Mouse (Mus musculus): ENCODE measurements around the gene Epo.
A peak's percentile ranks its signal among the peaks of the same experiment; 100 is the strongest.

Epo gene

DNA sequence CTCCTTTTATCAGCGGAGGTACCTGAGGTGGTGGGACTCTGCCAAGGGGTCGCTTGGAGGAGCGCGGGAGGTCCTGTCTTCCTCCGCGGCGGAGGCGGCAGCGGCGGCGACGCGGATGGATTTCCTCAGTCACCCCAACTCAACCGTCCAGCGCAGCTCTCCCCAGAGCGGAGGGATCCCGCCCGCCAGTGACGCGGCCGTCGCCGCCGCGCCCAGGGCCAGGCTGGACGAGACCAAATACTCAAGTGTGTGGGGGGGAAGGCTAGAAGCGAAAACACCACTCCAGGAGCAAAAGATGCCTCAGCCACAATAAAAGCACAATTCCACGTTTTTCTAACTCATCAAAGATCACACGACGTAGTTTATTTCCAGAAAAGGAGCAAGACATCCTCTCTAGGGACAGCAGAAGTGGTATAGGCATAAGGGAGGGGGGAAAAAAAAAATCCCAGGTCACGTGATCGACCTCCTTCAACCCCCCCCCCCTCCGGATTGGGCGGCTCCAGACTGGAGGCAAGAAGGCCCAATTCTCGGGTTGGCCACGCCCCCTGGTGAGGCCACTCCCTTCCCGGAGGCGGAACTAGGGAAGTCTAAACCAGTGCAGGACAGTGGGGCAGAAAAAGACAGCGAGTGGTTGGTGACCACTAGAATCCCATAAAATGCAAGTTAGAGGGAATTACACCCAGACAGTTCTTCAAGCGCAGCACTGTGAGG, at the start of gene Epo, which contains the start of gene Gnb2:
TSS of gene Epo (minus strand) at position 126 of the 711 bp plus-strand sequence.
TSS of gene Gnb2 (minus strand) at position 394 of the 711 bp plus-strand sequence.
- DNase-seq (ENCODE audit: low read depth, low spot score): peak; percentile 98

GRCm38 (mm10) chr5:137582702-137583101, 49.7 kb upstream of the Epo start:
- no peak for DNase-seq (ENCODE audit: low read depth, low spot score)

DNA sequence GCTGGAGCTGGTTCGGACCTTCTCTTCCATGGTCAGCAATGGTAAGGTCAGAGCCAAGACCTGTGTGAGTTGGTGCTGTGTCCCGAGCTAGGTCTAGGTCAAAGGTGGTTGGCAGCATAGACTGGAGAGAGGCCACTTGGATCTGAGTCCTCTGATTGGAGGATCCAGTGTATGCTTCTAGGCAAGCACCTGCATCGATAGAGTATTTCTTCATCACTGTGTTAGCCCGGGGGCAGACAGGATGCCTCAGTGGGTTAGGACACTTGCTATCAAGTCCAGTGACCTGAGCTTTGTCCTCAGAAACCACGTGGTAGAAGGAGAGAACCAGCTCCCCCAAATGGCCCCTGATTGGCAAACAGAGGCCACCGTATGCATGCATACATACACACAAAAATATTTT, 47.2 kb upstream of the Epo start:
- DNase-seq (ENCODE audit: low read depth, low spot score): no peak

- DNase-seq (ENCODE audit: low read depth, low spot score): no peak
Observed at GRCm38 (mm10) chr5:137574470-137574901, 41.4 kb upstream of the Epo start.

DNA sequence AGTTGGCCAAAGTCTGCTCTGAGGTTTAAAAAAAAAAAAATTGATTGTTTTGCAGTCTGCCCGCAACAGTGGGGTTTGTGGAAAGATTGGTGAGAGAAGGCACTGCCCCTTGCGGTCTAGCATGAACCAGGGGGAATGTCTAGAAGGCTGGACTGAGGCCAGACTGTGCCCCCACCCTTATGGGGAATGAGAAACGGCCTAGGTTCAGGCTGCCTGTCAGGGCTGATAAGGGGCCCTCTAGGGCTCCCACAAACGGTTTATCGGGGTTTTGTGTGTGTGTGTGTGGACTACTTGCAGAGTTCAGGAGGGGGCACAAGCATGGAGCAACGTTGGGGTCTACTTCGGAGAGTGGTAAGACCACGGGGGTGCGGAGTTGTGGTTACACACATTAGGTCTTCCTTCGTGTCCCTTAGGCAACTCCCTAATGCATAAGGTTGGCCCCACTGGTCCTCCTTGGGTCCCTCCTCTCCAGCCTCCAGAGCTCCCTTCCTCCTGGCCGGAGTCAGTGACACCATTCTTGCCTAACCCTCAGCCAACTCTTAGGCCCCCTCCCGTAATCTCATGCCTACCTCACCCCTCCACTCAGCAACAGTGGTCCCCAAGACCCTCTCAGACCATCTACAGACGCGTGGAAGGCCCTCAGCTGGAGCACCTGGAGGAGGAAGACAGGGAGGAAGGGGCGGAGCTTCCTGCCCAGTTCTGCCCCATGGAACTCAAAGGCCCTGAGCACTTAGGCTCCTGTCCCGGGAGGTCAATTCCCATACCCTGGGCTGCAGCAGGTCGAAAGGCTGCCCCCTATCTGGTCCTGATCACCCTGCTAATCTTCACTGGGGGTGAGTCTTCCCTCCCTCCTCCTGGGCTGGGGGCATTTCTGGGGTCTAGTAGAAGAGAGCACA, 37.9 kb upstream of the Epo start:
- no peak for DNase-seq (ENCODE audit: low read depth, low spot score)

GRCm38 (mm10) chr5:137570181-137570580, 37.1 kb upstream of the Epo start:
- no peak for DNase-seq (ENCODE audit: low read depth, low spot score)

GRCm38 (mm10) chr5:137569665-137570064, 36.6 kb upstream of the Epo start, which contains the start of gene Tfr2:
Gene Tfr2, plus strand, starts transcription at chr5:137569840.
- no peak for DNase-seq (ENCODE audit: low read depth, low spot score)

- no peak for DNase-seq (ENCODE audit: low read depth, low spot score)
Observed at GRCm38 (mm10) chr5:137569031-137569430, 36.0 kb upstream of the Epo start.

DNA sequence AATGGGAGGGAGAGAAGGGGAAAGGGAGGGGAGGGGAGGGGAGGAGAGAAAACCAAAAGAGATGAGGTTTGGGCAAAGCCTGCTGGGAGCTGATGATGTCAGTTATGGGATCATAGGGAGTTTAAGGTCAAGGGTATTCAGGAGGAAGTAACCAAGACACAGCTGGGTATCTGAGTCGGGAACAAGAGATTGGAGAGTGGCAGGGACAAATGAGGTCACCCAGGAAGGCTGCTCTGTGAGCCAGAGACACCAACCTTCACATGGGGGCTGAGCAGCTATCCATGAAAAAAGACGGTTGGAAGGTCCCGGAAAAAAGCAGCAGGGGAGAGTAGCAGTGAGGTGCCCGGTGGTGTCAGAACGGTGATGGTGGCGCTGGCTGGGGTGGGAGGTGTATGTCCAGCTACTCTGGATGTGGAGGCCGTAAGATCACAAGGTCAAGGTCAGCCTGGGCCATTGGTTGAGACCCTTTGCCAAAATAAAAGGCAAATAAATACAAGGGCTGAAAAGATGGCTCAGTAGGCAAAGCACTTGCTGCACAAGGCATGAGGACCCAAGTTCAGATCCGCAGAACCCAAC, 35.3 kb upstream of the Epo start:
- DNase-seq (ENCODE audit: low read depth, low spot score): no peak

DNA sequence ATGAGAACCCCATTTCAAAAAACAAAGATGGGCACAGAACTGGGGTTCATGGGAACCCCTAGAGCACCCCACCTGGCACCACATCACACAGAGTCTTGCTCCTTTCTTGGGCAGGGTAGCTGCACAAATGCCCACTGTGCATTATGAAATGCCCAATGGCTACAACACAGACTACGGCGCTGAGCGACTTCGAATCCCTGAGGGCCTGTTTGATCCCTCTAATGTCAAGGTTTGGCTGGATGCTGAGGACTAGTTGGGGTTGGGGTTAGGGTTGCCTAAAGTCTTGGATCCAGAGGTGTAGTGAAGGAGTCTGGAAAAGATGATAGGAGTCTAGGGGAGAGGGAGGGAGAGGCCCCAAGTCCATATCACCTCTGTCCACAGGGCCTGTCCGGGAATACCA, 33.4 kb upstream of the Epo start:
- DNase-seq (ENCODE audit: low read depth, low spot score): no peak

- no peak for DNase-seq (ENCODE audit: low read depth, low spot score)
Observed at GRCm38 (mm10) chr5:137565744-137566143, 32.7 kb upstream of the Epo start.

DNA sequence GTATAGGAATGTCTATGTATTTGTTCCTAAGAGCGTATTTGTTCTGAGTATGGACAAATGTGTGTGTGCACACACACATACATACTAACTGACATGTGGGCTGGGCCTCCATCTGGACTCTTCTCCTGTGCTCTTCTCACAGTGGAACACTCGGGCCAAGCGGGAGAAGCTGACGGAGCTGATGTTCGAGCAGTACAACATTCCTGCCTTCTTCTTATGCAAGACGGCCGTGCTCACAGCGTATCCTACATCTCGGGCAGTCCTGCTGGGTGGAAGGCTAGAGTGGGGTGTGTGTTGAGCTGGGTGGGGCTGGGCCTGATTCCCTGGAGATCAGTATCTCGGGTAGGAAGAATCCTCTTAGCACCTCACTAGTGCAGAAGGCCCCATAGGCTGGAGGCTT, 29.9 kb upstream of the Epo start:
- DNase-seq (ENCODE audit: low read depth, low spot score): no peak

DNA sequence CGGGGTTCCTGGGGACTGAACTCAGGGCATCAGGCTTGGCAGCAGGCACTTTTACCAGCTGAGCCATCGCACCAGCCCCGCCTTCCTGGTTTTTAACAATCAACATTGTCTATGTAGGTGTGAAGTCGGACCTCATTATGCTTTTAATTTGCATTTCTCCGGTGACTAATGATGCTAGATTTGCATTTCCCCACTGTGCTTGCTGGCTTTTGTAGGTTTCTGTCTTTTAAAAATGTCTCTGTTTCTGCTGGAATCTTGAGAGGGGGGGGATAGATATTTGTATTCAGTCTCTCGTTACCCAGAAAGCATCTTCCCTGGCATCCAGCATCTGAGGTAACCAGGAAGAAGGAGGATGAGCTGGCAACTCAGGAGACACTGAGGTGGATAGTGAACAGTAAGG, 28.5 kb upstream of the Epo start:
- no peak for DNase-seq (ENCODE audit: low read depth, low spot score)

DNA sequence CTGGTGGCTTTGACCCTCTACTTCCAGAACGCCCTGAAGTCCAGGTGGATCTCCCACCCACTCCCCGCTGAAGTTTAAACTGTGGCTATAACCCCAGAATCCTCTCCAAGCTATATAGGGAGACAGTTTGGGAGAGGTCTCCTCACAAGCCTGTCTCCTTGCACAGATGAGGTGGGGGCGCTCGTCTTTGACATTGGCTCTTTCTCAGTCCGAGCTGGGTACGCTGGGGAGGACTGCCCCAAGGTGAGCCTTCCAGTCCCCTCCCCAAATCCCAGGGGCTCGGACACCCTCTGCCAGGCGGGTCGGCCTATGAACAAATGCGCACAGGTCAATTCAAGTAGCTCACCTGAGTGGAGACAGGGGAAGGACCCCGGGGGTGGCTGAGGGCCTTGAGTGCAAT, 20.9 kb upstream of the Epo start:
- no peak for DNase-seq (ENCODE audit: low read depth, low spot score)

DNA sequence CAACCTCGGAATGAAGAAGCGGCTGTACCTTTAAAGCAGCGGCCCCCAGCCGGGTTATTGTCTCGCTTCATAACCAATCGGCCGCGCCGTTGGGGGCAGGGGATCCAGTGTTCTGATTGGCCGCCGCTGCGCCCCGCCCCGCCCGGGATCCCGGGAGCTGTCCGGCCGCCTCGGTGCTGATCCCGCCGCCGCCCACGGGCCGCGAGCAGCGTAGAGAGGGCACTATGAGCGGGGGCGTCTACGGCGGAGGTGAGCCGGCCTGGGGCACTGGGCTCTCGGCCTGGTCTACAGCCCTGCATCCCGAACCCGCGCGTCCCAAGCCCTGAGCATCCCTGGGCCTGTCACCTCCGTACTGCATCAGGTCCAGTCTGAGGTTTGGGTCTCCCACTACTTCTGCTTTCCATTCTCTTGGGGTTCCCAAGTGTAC, 20.4 kb upstream of the Epo start, which contains the start of gene Actl6b:
TSS of gene Actl6b (plus strand) at position 107 of the 427 bp plus-strand sequence.
- peak; percentile 48 for DNase-seq (ENCODE audit: low read depth, low spot score)

DNA sequence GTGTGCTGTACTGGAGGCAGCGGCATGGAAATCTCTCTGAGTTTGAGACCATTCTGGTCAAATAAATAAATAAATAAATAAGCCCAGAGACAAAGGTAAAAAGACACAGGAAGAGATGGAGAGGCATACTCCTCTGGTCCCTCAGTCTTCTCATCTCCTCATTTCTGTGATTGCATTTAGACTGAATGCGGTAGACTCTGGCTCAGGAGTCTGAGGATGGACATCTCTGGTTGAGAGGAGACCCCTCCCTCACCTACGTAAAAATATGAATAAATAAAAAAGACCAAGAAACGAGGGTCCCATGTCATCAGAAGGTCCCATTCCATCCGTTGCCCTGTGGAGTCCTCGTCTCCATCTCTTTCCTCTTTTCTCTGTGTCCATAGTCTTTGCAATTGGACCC, 20.0 kb upstream of the Epo start:
- DNase-seq (ENCODE audit: low read depth, low spot score): no peak

- DNase-seq (ENCODE audit: low read depth, low spot score): no peak
Observed at GRCm38 (mm10) chr5:137551119-137551518, 18.1 kb upstream of the Epo start.

DNA sequence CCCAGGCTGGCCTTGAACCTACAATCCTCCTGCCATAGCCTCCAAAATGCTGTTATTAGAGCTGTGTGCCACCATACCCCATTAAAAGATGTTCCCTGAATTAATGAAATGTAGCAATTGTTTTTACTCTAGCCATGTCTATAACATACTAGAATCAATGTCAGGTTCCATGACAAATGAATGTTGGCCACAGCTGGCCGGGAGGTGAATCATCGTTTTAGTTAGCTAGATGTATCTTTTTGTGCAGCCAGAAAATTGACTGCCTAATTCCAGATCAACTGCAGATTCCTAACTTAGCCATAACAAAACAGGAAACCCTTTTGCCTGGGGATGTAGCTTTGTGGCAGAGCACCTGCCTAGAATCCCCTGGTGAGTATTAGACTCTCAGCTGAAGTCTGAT, 16.8 kb upstream of the Epo start:
- DNase-seq (ENCODE audit: low read depth, low spot score): no peak

DNA sequence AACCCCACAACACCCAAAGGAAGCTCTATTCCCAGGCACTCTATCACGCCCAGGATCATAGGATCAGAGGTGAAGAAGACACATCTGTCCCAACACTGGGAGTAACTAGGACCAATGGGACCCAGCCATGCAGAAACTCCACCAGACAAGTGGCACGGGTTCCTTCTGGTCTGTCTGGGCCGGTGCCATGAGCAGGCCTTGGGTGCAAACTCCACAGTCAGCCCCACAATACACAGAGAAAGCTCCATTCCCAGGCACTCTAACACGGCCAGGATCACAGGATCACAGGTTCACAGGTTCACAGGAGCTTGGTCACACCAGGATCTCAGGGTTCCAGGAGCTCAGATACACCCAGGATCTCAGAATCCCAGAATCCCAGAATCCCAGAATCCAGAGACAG, 12.6 kb upstream of the Epo start:
- DNase-seq (ENCODE audit: low read depth, low spot score): no peak

DNA sequence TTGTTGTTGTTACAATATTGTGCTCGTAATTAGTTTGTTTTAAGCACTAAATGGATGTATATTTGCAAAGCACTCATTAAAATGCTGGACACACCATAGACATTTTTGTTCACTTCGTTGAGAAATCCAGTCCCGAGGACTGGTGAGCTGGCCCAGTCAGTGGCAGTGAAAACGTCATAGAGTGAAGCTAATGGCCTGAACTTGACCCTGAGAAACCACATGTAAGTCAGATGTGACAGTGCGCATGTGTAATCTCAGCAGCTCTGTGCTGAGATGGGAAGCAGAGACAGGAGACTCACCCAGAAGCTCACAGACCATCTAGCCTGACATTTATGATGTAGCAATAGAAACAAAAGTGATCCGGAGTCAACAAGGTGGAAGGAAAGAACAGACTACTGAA, 11.9 kb upstream of the Epo start:
- DNase-seq (ENCODE audit: low read depth, low spot score): no peak

DNA sequence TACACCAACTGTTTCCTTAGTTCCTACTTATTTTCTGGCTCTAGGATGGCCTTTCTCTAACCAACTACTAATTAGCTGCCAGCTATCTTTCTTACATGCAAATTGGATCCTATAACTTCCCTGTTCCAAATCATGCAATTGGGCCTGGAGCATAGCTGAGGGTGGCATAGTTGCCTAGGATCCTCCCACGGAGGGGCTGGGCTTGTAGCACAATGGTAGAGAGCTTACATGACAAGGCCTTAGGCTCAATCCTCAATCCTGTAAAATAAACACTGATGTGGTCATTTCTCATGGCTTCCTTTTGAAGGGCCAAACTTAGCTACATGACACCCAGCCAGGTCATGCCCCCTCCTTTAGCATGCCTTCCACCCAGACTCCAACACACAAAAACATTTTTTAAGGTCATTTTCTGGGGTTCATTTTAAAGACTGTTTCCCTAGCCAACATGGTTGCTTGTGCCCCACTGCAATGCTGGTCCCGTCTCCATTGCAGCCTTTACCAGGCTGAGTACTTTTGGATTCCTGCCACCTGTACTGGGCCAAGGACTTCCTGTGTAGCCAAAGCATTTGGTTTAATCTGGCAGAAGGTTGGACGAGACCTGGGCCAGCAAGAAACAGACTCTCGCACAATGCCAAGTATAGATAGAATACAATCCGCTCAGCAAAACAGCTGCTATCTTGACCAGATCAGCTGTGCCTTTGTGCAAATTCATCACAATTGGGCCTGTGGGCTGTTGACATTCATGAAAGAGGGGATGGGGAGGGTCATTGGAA, 8.9 kb upstream of the Epo start:
- DNase-seq (ENCODE audit: low read depth, low spot score): no peak

Data from forelimb bud, embryonic 11.5 days (tissue).